Mouse (Mus musculus) intestine, embryonic 14.5 days (tissue): Measurements from ENCODE around the gene Nphp1. TPM values are rescaled to one million over a fixed set of nuclear protein-coding genes. Genes with fewer than 3 reads are reported as not detected.

ENCODE experiments used
- ATAC-seq: fragments of 200-750 bp; cut with Nextera tagmentation; replicated peaks from 2 replicates; pipeline ENCODE4 v1.8.0; 2017; ENCODE audit warnings: low read depth, moderate number of reproducible peaks, moderate TSS enrichment, moderate library complexity; ENCODE audit not compliant: low FRiP score, low TSS enrichment
- DNase-seq: peaks from one replicate; pipeline ENCODE4 v3.0.0-alpha.2; 2018; ENCODE audit warnings: low spot score
- H3K27ac ChIP-seq: fragments of 300-500 bp; sonication (generic); 2 replicates; pipeline ENCODE4 v1.5.1; 2014; ENCODE audit warnings: low read depth, mild to moderate bottlenecking, control low read depth
- H3K27me3 ChIP-seq: fragments of 300-500 bp; sonication (generic); replicated peaks from 2 replicates; pipeline ENCODE4 v1.6.1; 2014; ENCODE audit warnings: low read length, control low read depth; ENCODE audit not compliant: control insufficient read depth, insufficient read depth
- H3K36me3 ChIP-seq: fragments of 300-500 bp; sonication (generic); 2 replicates; pipeline ENCODE4 v1.6.1; 2014; ENCODE audit warnings: low read length, control low read depth; ENCODE audit not compliant: control insufficient read depth, insufficient read depth
- H3K4me1 ChIP-seq: fragments of 300-500 bp; sonication (generic); replicated peaks from 2 replicates; pipeline ENCODE4 v1.6.1; 2014; ENCODE audit warnings: low read length, control low read depth, mixed read lengths; ENCODE audit not compliant: control insufficient read depth, insufficient read depth
- H3K4me2 ChIP-seq: fragments of 300-500 bp; sonication (generic); 2 replicates; pipeline ENCODE4 v1.6.1; 2014; ENCODE audit warnings: low read length
- H3K4me3 ChIP-seq: fragments of 300-500 bp; sonication (generic); 2 replicates; pipeline ENCODE4 v1.5.1; 2014; ENCODE audit warnings: low read depth, low read length, control low read depth, mixed read lengths
- H3K9ac ChIP-seq: fragments of 300-500 bp; sonication (generic); 2 replicates; pipeline ENCODE4 v1.6.1; 2014; ENCODE audit warnings: mild to moderate bottlenecking, low read length
- H3K9me3 ChIP-seq: fragments of 300-500 bp; sonication (generic); 2 replicates; pipeline ENCODE4 v1.6.1; 2016; ENCODE audit warnings: low read length, control low read depth; ENCODE audit not compliant: control insufficient read depth
- WGBS: fragments of 180-500 bp; shearing (Covaris S2); extraction: QIAGEN DNeasy Blood & Tissue Kit; methylation state at CpG from one replicate; pipeline ENCODE4 v1.1.7; 2014; 5-methylcytosine and 5-hydroxymethylcytosine counted together
- polyA plus RNA-seq: library from polyadenylated mRNA; unstranded; fragments of >200 nt; fragmentation: Nextera tagmentation; extraction: Ambion mirVana; gene quantifications from 2 replicates; pipeline ENCODE4 v1.2.1, GENCODE M21; 2014

Nphp1 gene
- polyA plus RNA-seq, 1 experiment from 2014 or later, result 20.6 TPM

DNA sequence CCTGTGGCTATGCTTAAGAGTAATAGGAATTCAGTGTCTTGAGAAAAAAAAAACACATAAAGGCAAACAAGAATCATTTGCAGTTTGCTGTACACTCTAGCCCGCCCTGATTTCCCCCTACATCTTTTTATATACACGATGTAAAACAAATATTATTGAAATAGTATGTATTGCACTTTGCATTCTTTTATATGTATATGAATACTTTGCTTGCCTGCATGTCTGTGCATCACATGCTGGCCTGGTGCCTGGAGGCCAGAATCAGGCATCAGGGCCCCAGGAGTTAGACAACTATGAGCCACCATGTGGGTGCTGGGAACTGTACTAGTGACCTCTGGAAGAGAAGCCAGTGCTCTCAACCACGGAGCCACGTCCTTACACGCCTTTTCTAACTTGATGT is 1.5 kb downstream of the Nphp1 start:
- no peak for DNase-seq
- H3K27me3 ChIP-seq, result no peaks in the 10 kb centered on the region
- no peaks in the 10 kb centered on the region for H3K36me3 ChIP-seq
- WGBS, result 89% methylated on average over 5 of the region's 5 CpGs
- no peak overlapping the region for H3K9ac ChIP-seq
- no peak overlapping the region for H3K4me3 ChIP-seq
- H3K27ac ChIP-seq, result no peak overlapping the region
- H3K4me1 ChIP-seq, result peaks cover 22% of the 10 kb centered on the region
- H3K9me3 ChIP-seq, result no peaks in the 10 kb centered on the region
- ATAC-seq, result no peak
- H3K4me2 ChIP-seq, result no peak overlapping the region

DNA sequence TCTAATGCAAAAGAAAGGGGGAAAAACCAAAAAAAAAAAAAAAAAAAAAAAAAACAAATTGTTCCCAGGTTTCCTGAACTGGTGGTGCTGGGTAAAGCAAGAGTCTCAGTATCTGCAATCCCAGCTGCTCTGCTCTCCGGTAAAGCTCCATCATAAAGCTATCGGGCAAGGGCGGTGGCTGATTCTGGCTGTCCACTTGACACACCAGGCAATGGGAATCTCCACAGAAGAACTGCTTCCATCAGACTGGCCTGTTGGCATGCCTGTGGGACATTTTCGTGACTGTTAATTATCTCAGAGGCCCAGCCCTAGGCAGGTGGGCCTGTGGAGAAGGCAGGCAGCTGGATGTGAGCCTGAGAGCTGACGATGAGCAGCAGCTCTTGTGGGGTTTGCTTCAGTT is 10.2 kb downstream of the Nphp1 start:
- no peak overlapping the region for H3K4me3 ChIP-seq
- no peak overlapping the region for H3K4me2 ChIP-seq
- H3K4me1 ChIP-seq, result no peaks in the 10 kb centered on the region
- peaks cover 16% of the 10 kb centered on the region for H3K36me3 ChIP-seq
- WGBS, result 87% methylated on average over 5 of the region's 5 CpGs
- no peaks in the 10 kb centered on the region for H3K27me3 ChIP-seq
- ATAC-seq (no peak), DNase-seq (no peak)
- no peak overlapping the region for H3K27ac ChIP-seq
- H3K9ac ChIP-seq, result no peak overlapping the region
- no peaks in the 10 kb centered on the region for H3K9me3 ChIP-seq

DNA sequence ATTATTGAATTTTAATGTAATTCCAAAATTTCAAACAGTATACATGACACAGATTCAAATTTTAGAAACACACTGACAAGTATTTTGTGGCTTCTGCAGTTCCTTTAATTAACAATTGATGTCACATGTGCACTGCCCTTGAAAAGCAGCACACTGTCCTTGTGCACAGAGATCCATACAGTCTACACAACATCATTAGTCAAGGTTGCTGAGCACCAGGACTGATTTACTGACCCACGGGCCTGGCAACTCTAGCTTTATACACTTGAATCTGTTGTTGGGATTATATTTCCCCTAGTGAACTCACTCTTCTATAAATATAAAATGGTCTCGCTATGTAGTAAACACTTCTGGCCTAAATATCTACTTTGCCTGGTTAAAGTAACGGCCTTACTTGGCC is 13.7 kb downstream of the Nphp1 start:
- WGBS, result 81% methylated on average over 3 of the region's 3 CpGs
- ATAC-seq, result no peak

GRCm38 (mm10) chr2:127774578-127774941 is 14.1 kb downstream of the Nphp1 start:
- no peaks in the 10 kb centered on the region for H3K4me1 ChIP-seq
- no peak for DNase-seq
- H3K9ac ChIP-seq, result no peak overlapping the region
- 40% methylated on average over 1 of the region's 1 CpGs for WGBS
- H3K4me3 ChIP-seq, result no peak overlapping the region
- no peak for ATAC-seq
- peaks cover 30% of the 10 kb centered on the region for H3K36me3 ChIP-seq
- no peak overlapping the region for H3K4me2 ChIP-seq
- H3K9me3 ChIP-seq, result no peaks in the 10 kb centered on the region
- no peak overlapping the region for H3K27ac ChIP-seq
- H3K27me3 ChIP-seq, result no peaks in the 10 kb centered on the region

More for the DNA sequence above, 13.7 kb downstream of the Nphp1 start:
- DNase-seq, result no peak
- H3K36me3 ChIP-seq, result peaks cover 28% of the 10 kb centered on the region
- H3K4me3 ChIP-seq, result no peak overlapping the region
- H3K27me3 ChIP-seq, result no peaks in the 10 kb centered on the region
- H3K4me1 ChIP-seq, result no peaks in the 10 kb centered on the region
- no peak overlapping the region for H3K4me2 ChIP-seq
- H3K9me3 ChIP-seq, result no peaks in the 10 kb centered on the region
- no peak overlapping the region for H3K27ac ChIP-seq
- H3K9ac ChIP-seq, result no peak overlapping the region

DNA sequence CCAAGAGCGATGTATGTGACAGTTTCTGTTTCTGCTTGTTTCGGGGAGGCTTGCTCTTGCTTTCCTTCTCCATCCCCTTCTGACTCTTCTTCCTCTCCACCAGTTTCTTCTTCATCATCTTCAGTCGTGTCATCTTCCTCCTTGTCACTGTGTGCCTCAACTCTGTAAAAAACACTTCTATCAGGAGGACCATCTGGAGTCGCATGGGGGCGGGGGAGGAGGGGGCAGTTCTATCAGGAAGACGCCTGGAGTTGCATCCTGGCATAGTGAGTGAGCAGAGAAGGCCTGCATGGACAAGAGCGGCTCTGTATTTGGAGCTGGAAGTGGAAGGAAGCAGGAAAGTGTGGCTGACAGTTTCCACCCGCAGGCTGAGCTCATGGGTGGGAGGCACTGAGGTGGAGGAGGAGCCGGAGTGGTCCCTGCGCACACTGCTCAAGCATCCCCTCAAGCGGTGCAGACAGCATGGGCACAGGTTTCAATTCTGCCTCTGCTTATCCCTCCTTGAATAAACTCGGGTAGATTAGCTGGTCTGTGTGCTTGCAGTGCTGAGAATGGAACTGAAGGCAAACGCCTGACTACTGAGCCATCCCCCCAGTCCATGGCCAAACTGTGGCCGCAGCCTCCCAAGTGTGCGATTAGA is 14.6 kb downstream of the Nphp1 start:
- no peaks in the 10 kb centered on the region for H3K27me3 ChIP-seq
- DNase-seq (no peak), ATAC-seq (no peak)
- H3K9ac ChIP-seq, result no peak overlapping the region
- H3K27ac ChIP-seq, result no peak overlapping the region
- WGBS, result 66% methylated on average over 15 of the region's 15 CpGs
- no peak overlapping the region for H3K4me2 ChIP-seq
- no peaks in the 10 kb centered on the region for H3K9me3 ChIP-seq
- peaks cover 30% of the 10 kb centered on the region for H3K36me3 ChIP-seq
- no peaks in the 10 kb centered on the region for H3K4me1 ChIP-seq
- no peak overlapping the region for H3K4me3 ChIP-seq

DNA sequence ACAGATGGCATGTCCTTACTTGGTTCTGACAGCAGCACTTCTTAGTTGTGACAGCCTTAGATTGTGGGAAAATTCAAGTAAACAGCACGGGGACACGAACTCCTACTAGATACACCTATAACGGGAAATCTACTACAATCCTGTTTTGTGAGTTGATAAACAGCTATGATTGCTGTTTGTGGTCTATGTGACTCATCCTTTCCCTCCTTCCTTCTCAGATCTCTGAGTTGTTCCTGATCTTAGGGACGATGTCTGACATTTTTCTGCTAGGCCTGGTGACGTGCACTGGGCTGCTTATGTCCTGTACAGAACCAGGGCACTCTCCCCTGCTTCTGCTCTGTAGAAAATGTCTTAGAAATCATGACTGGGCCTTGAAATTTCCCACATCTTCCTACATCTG is 27.1 kb downstream of the Nphp1 start:
- 89% methylated on average over 5 of the region's 5 CpGs for WGBS
- H3K36me3 ChIP-seq, result peaks cover 24% of the 10 kb centered on the region
- no peak for ATAC-seq
- no peak overlapping the region for H3K4me2 ChIP-seq
- H3K9ac ChIP-seq, result no peak overlapping the region
- H3K9me3 ChIP-seq, result no peaks in the 10 kb centered on the region
- H3K27ac ChIP-seq, result no peak overlapping the region
- no peaks in the 10 kb centered on the region for H3K4me1 ChIP-seq
- H3K4me3 ChIP-seq, result no peak overlapping the region
- no peaks in the 10 kb centered on the region for H3K27me3 ChIP-seq
- no peak for DNase-seq

GRCm38 (mm10) chr2:127760429-127761000 is 28.2 kb downstream of the Nphp1 start:
- no peak overlapping the region for H3K4me3 ChIP-seq
- peaks cover 24% of the 10 kb centered on the region for H3K36me3 ChIP-seq
- no peak overlapping the region for H3K4me2 ChIP-seq
- no peaks in the 10 kb centered on the region for H3K27me3 ChIP-seq
- H3K9me3 ChIP-seq, result no peaks in the 10 kb centered on the region
- DNase-seq (no peak), ATAC-seq (no peak)
- H3K27ac ChIP-seq, result no peak overlapping the region
- H3K4me1 ChIP-seq, result no peaks in the 10 kb centered on the region
- no peak overlapping the region for H3K9ac ChIP-seq
- 70% methylated on average over 10 of the region's 10 CpGs for WGBS

DNA sequence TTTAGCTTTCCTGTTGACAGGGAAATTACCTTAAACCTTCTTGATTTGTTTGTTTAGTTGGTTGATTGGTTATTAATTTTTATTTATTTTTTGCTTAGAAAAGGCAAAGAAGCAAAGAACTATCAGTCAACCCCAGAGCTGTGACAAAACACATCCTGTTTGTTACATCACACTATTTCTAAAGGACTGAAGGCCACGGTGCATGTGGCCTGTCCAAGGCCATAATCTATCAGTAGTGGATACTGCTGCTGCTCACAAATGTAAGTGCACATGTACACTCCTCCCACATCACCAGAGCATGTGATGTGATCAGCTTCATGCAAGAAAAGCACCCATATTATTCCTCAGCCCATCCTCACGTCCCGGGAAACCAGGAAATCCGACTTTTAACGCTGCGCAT is 28.7 kb downstream of the Nphp1 start:
- Histone ChIP-seq H3K27me3 (no peaks in the 10 kb centered on the region), H3K27ac (no peak overlapping the region), H3K9ac (no peak overlapping the region), H3K36me3 (peaks cover 24% of the 10 kb centered on the region), H3K4me2 (no peak overlapping the region), H3K4me1 (no peaks in the 10 kb centered on the region), H3K4me3 (no peak overlapping the region), H3K9me3 (no peaks in the 10 kb centered on the region)
- 90% methylated on average over 6 of the region's 6 CpGs for WGBS
- ATAC-seq (no peak), DNase-seq (no peak)

GRCm38 (mm10) chr2:127759157-127759880 is 29.4 kb downstream of the Nphp1 start:
- no peak for DNase-seq
- peaks cover 24% of the 10 kb centered on the region for H3K36me3 ChIP-seq
- no peak overlapping the region for H3K9ac ChIP-seq
- no peak overlapping the region for H3K4me2 ChIP-seq
- H3K27ac ChIP-seq, result no peak overlapping the region
- ATAC-seq, result no peak
- H3K9me3 ChIP-seq, result no peaks in the 10 kb centered on the region
- H3K27me3 ChIP-seq, result no peaks in the 10 kb centered on the region
- no peak overlapping the region for H3K4me3 ChIP-seq
- WGBS, result 75% methylated on average over 5 of the region's 5 CpGs
- no peaks in the 10 kb centered on the region for H3K4me1 ChIP-seq
